Mouse (Mus musculus) leukemia stem cell, adult 10-12 weeks (primary cell): ENCODE results near the gene Adam8. TPM values are rescaled to one million over a fixed set of nuclear protein-coding genes. Genes with fewer than 3 reads are reported as not detected.

Experiments used
- polyA plus RNA-seq: library from polyadenylated mRNA; stranded (reverse); fragments of >175 nt; gene quantifications from 2 replicates; pipeline ENCODE4 v1.2.3, GENCODE M21; 2012; ENCODE audit warnings: low replicate concordance

The Adam8 gene
- polyA plus RNA-seq: 2.5 and 4.3 TPM in 2 replicates

DNA sequence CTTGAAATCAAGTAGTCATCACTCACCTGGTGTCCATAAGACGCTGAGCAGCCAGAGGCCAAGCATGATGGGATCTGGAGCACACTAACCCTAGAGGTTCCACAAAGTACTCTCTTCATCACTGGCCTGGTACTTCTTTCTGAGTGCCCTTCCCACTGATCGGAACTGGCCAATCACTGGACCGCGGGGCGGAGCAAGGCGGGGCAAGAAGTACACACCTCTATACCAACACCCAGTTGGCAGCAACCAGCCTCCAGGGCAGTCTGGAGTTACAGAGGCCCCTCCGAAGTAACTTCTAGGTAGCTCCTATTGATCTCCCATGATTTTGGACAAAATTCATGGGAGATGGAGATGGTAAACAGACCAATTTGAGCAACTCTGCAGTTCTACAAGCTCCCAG, at the start of gene Adam8:
Gene Adam8, minus strand, starts transcription at position 157 of the 400 bp plus-strand sequence.

DNA sequence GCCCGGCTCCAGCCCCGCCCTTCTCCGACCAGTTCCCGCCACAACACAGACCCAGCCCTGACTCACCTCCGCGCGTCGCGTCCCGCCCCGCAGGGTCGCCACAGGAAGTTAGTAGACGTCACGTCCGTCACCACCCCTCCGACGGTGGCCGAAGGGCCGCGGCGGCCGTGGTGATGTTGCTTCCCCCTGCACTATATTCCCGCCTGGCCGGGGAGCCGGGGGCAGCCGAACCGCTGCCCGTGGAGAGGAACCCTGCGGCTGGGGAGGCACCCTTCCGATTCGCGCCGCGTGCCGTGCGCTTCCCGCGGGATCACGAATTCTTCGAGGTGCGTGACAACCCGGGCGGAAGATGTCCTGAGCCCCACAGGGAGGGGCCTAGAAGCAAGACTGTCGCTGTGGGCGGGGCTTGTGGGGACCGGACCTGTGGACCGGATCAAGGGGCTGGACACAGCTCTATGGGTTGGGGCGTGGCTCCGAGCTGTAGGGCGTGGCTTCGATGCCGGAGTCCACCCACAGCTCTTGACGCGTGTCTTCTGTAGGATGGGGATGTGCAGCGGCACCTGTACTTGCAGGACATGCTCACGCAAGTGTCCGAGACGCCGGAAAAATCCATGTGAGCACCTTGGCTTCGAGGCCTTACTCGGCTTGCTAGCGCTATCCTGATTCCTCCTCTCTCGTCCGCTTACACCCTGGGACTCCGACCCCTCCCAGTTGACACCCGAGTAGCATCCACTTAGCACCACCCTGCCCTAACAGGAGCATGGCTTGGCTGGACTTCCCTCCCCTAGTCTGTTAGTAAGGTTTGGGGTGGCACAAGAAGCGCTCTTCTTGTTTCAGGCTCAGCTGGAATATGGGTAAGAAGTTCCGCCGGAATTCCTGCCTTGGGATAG, 44.2 kb upstream of the Adam8 start, which contains the start of the genes Zfp511 and Tubgcp2:
Gene Zfp511, plus strand, starts transcription at position 111 of the 890 bp plus-strand sequence.
Gene Tubgcp2, minus strand, starts transcription at position 389 of the 890 bp plus-strand sequence.

DNA sequence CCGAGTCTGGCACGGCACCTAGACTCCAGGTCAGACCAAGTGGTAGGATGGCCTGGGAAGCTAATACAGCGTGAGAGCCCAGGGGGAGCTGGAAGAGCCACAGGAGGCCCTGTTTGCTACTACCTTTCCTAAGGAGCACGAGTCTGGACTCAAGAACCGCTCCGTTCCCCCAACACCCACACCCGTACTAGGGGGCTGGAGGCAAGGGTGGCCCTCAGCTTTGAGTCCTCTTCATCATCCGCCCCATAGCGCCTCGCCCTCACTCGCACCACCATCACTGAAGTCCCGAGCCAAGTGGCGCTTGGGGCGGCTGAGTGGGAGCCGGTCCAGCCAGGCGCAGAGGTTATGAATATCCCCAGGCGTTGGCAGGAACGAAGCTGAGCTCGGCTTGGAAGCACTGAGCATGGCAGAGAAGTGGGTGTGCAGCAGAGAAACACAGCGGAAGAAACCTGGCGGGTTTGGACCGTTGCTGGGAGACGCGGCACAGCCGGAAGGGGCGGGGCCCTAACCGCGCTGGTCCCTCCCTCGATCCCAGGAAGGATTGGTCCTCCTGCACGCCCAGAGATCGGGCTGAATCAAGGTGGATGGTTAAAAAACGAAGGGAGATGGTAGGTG, 14.0 kb downstream of the Adam8 start, which contains the start of gene 6430531B16Rik:
Gene 6430531B16Rik, minus strand, starts transcription at position 478 of the 615 bp plus-strand sequence.

DNA sequence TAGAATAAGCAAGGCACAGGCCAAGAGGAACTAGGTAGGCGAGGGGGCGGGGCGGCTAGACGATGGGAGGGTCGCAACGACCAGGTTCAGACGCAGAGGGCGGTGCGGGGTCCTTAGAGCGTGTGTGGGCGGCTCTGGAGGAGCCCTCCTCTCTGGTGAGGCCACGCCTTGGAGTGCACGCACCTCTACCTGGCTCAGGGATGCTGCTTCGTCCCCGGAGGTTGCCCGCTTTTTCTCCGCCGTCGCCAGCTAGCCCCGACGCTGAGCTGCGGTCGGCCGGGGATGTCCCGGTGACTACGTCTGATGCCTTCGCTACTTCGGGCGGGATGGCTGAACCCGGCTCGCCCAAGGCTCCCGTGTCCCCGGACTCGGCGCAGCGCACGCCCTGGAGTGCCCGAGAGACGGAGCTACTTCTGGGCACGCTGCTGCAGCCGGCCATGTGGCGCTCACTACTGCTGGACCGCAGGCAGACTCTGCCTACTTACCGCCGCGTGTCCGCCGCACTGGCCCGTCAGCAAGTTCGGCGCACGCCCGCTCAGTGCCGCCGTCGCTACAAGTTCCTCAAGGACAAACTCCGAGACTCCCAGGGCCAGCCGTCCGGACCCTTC, 48.6 kb downstream of the Adam8 start, which contains the start of gene Utf1:
Gene Utf1, plus strand, starts transcription at position 116 of the 608 bp plus-strand sequence.

Other genes with a start within 250 kb of the Adam8 start
- not detected in 2 replicates for gene Adgra1, start 158.4 kb downstream of the Adam8 start, polyA plus RNA-seq
- 0.06 TPM in 1 of 2 replicates, not detected in the other for gene Kndc1, start 97.9 kb downstream of the Adam8 start, polyA plus RNA-seq
- 0.39 and 0.77 TPM in 2 replicates for gene Utf1, start 48.8 kb downstream of the Adam8 start, polyA plus RNA-seq
- not detected in 2 replicates for gene 6430531B16Rik, start 13.8 kb downstream of the Adam8 start, polyA plus RNA-seq
- 15.0 and 21.8 TPM in 2 replicates for gene Zfp511, start 43.8 kb upstream of the Adam8 start, polyA plus RNA-seq
- 2.9 and 8.4 TPM in 2 replicates for gene Tubgcp2, start 44.1 kb upstream of the Adam8 start, polyA plus RNA-seq
- gene Msx3, start 56.5 kb upstream of the Adam8 start, polyA plus RNA-seq: not detected in 2 replicates
- gene Caly, start 90.0 kb upstream of the Adam8 start, polyA plus RNA-seq: not detected in 2 replicates
- not detected in 2 replicates for gene Prap1, start 100.8 kb upstream of the Adam8 start, polyA plus RNA-seq
- gene Fuom, start 109.9 kb upstream of the Adam8 start, polyA plus RNA-seq: 22.3 and 34.2 TPM in 2 replicates
- 2.6 and 4.2 TPM in 2 replicates for gene Paox, start 123.2 kb upstream of the Adam8 start, polyA plus RNA-seq
- gene Echs1, start 123.9 kb upstream of the Adam8 start, polyA plus RNA-seq: 2.1 and 6.3 TPM in 2 replicates
- 5.5 and 5.9 TPM in 2 replicates for gene Mtg1, start 145.0 kb upstream of the Adam8 start, polyA plus RNA-seq
- not detected in 2 replicates for gene Sprn, start 162.3 kb upstream of the Adam8 start, polyA plus RNA-seq
- not detected in 2 replicates for gene Olfr522, start 172.2 kb upstream of the Adam8 start, polyA plus RNA-seq
- gene Olfr523, start 180.7 kb upstream of the Adam8 start, polyA plus RNA-seq: not detected in 2 replicates
- not detected in 2 replicates for gene Olfr524, start 213.4 kb upstream of the Adam8 start, polyA plus RNA-seq
- gene Cd163l1, start 225.7 kb upstream of the Adam8 start, polyA plus RNA-seq: 0.07 TPM in 1 of 2 replicates, not detected in the other